Mouse (Mus musculus) lung, adult 2 months (tissue): ENCODE data around the gene Sgsm2.

ENCODE experiments used
- CTCF ChIP-seq: fragments of 200-500 bp; IDR thresholded peaks from 2 replicates; pipeline ENCODE4 v1.5.1; 2011; ENCODE audit warnings: mild to moderate bottlenecking, low read length, control low read depth; ENCODE audit not compliant: insufficient read depth
- POLR2A ChIP-seq: fragments of 200-500 bp; IDR thresholded peaks from 2 replicates; pipeline ENCODE4 v1.6.1; 2011; ENCODE audit warnings: low read depth, mild to moderate bottlenecking, control low read depth, low read length, borderline replicate concordance; ENCODE audit errors: extremely low read depth

DNA sequence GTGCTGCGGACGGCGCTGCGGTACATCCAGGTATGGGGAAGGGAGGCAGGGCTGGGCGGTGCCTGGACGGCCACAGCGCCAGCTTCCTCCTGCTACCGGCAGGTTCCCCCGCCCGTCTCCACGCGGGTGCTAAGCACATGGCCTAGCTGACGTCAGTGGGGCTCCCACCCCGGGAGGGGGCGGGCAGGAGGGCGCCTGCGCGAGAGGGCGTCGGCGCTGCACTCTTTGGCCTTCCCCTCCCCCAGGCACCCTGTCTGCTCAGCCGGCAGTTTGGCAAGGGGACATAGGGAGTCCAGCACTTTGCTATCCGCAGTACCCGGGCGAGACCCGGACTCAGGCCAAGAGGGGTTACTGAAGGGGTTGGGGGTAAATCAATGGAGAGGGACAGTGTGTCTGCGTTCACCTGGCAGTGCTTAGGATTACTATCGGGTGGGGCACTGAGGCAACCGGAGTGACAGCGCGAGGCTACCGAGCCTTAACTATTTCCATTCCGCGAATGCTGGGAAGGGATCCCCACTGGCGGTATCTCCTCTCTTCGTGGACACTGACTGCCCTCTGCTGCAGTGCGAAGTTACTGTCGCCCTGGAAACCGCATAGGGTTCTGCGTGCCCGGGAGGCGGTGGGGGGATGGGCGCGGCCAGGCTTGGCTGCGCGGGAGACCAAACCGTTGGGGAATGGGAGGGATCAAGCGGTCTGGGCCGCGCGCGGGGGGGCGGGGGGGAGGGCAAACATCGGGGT, 59.0 kb downstream of the Sgsm2 start:
- no peak for TF ChIP-seq CTCF
- no peak for TF ChIP-seq POLR2A
